Mouse (Mus musculus): ENCODE data around the gene Zfyve21.

DNA sequence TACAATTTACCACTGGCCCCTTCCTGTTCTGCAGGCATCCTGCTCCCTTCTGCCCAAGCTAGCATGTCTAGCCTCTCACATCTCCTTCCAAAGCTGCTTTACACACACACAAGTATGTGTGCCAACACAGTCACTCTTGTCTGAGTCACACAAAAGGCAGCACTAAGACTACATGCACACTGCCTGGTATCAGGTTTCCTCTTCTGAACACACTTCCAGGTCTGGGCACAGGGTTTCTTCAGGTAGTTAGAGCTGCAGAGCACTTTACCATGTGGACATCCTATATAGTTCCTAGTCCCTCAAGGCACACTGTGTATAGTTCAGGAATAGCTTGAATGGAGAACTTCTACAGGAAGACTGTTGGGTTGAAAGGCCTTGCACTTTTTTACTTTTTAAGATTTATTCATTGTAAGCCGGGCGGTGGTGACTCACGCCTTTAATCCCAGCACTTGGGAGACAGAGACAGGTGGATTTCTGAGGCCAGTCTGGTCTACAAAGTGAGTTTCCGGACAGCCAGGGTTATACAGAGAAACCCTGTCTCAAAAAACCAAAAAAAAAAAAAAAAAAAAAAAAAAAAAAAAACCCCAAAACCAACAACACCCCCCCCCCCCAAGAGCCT is 50.3 kb downstream of the Zfyve21 start:
- TF ChIP-seq CTCF (IDR thresholded peaks at IDR 0.05; ENCODE audit: borderline replicate concordance, insufficient read depth, low read depth, low read length) (no peak), POLR2A (IDR thresholded peaks at IDR 0.05; ENCODE audit: borderline replicate concordance, insufficient read depth, low read length) (no peak)

Measured in cerebellum, adult 2 months (tissue).